Mouse (Mus musculus): ENCODE data around the gene Agap2.

- no peak for TF ChIP-seq EP300 (IDR thresholded peaks at IDR 0.05; ENCODE audit: insufficient read depth, low read depth, low read length)
- no peak for TF ChIP-seq POLR2A (IDR thresholded peaks at IDR 0.05; ENCODE audit: insufficient read depth, low read length)
These were observed 24.8 kb downstream of the Agap2 start for GRCm38 (mm10) chr10:127099868-127100267.

Data from ES-Bruce4 (cell line).